Mouse (Mus musculus): ENCODE measurements around the gene Crybg2. TPM values are rescaled to one million over a fixed set of nuclear protein-coding genes. Genes with fewer than 3 reads are reported as not detected.

The Crybg2 gene
- polyA plus RNA-seq, 1 experiment: not detected

- Histone ChIP-seq H3K4me1 (ENCODE audit: control insufficient read depth, insufficient read depth, low read length) (no peaks in the 10 kb centered on the region), H3K27ac (ENCODE audit: insufficient read depth, low read length) (no peak overlapping the region), H3K4me3 (ENCODE audit: insufficient read depth, low read length) (no peak overlapping the region)
- TF ChIP-seq POLR2A (IDR thresholded peaks at IDR 0.05; ENCODE audit: low read depth, low read length) (no peak), CTCF (IDR thresholded peaks at IDR 0.05; ENCODE audit: borderline replicate concordance, insufficient read depth, low read length) (no peak)
Observed at GRCm38 (mm10) chr4:134106105-134106504, 45.5 kb downstream of the Crybg2 start.

- TF ChIP-seq POLR2A (IDR thresholded peaks at IDR 0.05; ENCODE audit: low read depth, low read length) (no peak), CTCF (IDR thresholded peaks at IDR 0.05; ENCODE audit: borderline replicate concordance, insufficient read depth, low read length) (no peak)
- no peaks in the 10 kb centered on the region for H3K4me1 ChIP-seq (ENCODE audit: control insufficient read depth, insufficient read depth, low read length)
- H3K4me3 ChIP-seq (ENCODE audit: insufficient read depth, low read length): no peak overlapping the region
- H3K27ac ChIP-seq (ENCODE audit: insufficient read depth, low read length): no peak overlapping the region
Observed at GRCm38 (mm10) chr4:134107730-134108129, 47.1 kb downstream of the Crybg2 start.

GRCm38 (mm10) chr4:134108196-134108595 lies 47.6 kb downstream of the Crybg2 start:
- no peaks in the 10 kb centered on the region for H3K4me1 ChIP-seq (ENCODE audit: control insufficient read depth, insufficient read depth, low read length)
- no peak overlapping the region for H3K4me3 ChIP-seq (ENCODE audit: insufficient read depth, low read length)
- TF ChIP-seq CTCF (IDR thresholded peaks at IDR 0.05; ENCODE audit: borderline replicate concordance, insufficient read depth, low read length) (no peak), POLR2A (IDR thresholded peaks at IDR 0.05; ENCODE audit: low read depth, low read length) (no peak)
- no peak overlapping the region for H3K27ac ChIP-seq (ENCODE audit: insufficient read depth, low read length)

GRCm38 (mm10) chr4:134110653-134111052 lies 50.0 kb downstream of the Crybg2 start:
- Histone ChIP-seq H3K4me3 (ENCODE audit: insufficient read depth, low read length) (no peak overlapping the region), H3K27ac (ENCODE audit: insufficient read depth, low read length) (no peak overlapping the region), H3K4me1 (ENCODE audit: control insufficient read depth, insufficient read depth, low read length) (no peaks in the 10 kb centered on the region)
- no peak for TF ChIP-seq CTCF (IDR thresholded peaks at IDR 0.05; ENCODE audit: borderline replicate concordance, insufficient read depth, low read length)
- no peak for TF ChIP-seq POLR2A (IDR thresholded peaks at IDR 0.05; ENCODE audit: low read depth, low read length)

GRCm38 (mm10) chr4:134112403-134112802 lies 51.8 kb downstream of the Crybg2 start:
- TF ChIP-seq CTCF (IDR thresholded peaks at IDR 0.05; ENCODE audit: borderline replicate concordance, insufficient read depth, low read length) (no peak), POLR2A (IDR thresholded peaks at IDR 0.05; ENCODE audit: low read depth, low read length) (no peak)
- H3K4me3 ChIP-seq (ENCODE audit: insufficient read depth, low read length): no peak overlapping the region

GRCm38 (mm10) chr4:134113356-134113994 lies 52.9 kb downstream of the Crybg2 start:
- no peak overlapping the region for H3K4me3 ChIP-seq (ENCODE audit: insufficient read depth, low read length)
- no peak overlapping the region for H3K27ac ChIP-seq (ENCODE audit: insufficient read depth, low read length)
- H3K4me1 ChIP-seq (ENCODE audit: control insufficient read depth, insufficient read depth, low read length): no peaks in the 10 kb centered on the region
- TF ChIP-seq CTCF (IDR thresholded peaks at IDR 0.05; ENCODE audit: borderline replicate concordance, insufficient read depth, low read length) (no peak), POLR2A (IDR thresholded peaks at IDR 0.05; ENCODE audit: low read depth, low read length) (no peak)

More at GRCm38 (mm10) chr4:134112403-134112802, 51.8 kb downstream of the Crybg2 start:
- no peaks in the 10 kb centered on the region for H3K4me1 ChIP-seq (ENCODE audit: control insufficient read depth, insufficient read depth, low read length)
- no peak overlapping the region for H3K27ac ChIP-seq (ENCODE audit: insufficient read depth, low read length)

- no peak for TF ChIP-seq CTCF (IDR thresholded peaks at IDR 0.05; ENCODE audit: borderline replicate concordance, insufficient read depth, low read length)
- no peak for TF ChIP-seq POLR2A (IDR thresholded peaks at IDR 0.05; ENCODE audit: low read depth, low read length)
- H3K4me3 ChIP-seq (ENCODE audit: insufficient read depth, low read length): no peak overlapping the region
- H3K4me1 ChIP-seq (ENCODE audit: control insufficient read depth, insufficient read depth, low read length): no peaks in the 10 kb centered on the region
- H3K27ac ChIP-seq (ENCODE audit: insufficient read depth, low read length): no peak overlapping the region
Observed at GRCm38 (mm10) chr4:134114038-134114437, 53.4 kb downstream of the Crybg2 start.

GRCm38 (mm10) chr4:134115215-134116144 lies 54.9 kb downstream of the Crybg2 start:
- Histone ChIP-seq H3K27ac (ENCODE audit: insufficient read depth, low read length) (no peak overlapping the region), H3K4me3 (ENCODE audit: insufficient read depth, low read length) (no peak overlapping the region), H3K4me1 (ENCODE audit: control insufficient read depth, insufficient read depth, low read length) (no peaks in the 10 kb centered on the region)
- TF ChIP-seq POLR2A (IDR thresholded peaks at IDR 0.05; ENCODE audit: low read depth, low read length): no peak
- TF ChIP-seq CTCF (IDR thresholded peaks at IDR 0.05; ENCODE audit: borderline replicate concordance, insufficient read depth, low read length): no peak

- TF ChIP-seq CTCF (IDR thresholded peaks at IDR 0.05; ENCODE audit: borderline replicate concordance, insufficient read depth, low read length): no peak
- no peak for TF ChIP-seq POLR2A (IDR thresholded peaks at IDR 0.05; ENCODE audit: low read depth, low read length)
- Histone ChIP-seq H3K27ac (ENCODE audit: insufficient read depth, low read length) (no peak overlapping the region), H3K4me3 (ENCODE audit: insufficient read depth, low read length) (no peak overlapping the region), H3K4me1 (ENCODE audit: control insufficient read depth, insufficient read depth, low read length) (no peaks in the 10 kb centered on the region)
Observed at GRCm38 (mm10) chr4:134116501-134116900, 55.9 kb downstream of the Crybg2 start.

- H3K27ac ChIP-seq (ENCODE audit: insufficient read depth, low read length): no peak overlapping the region
- no peak overlapping the region for H3K4me3 ChIP-seq (ENCODE audit: insufficient read depth, low read length)
- no peaks in the 10 kb centered on the region for H3K4me1 ChIP-seq (ENCODE audit: control insufficient read depth, insufficient read depth, low read length)
- TF ChIP-seq CTCF (IDR thresholded peaks at IDR 0.05; ENCODE audit: borderline replicate concordance, insufficient read depth, low read length): no peak
- TF ChIP-seq POLR2A (IDR thresholded peaks at IDR 0.05; ENCODE audit: low read depth, low read length): no peak
Observed at GRCm38 (mm10) chr4:134117012-134117411, 56.4 kb downstream of the Crybg2 start.
